Mouse (Mus musculus) testis, postnatal 10 days (tissue): ENCODE results near the gene Npas2.

Experiments used
- DNase-seq: peaks from one replicate; pipeline ENCODE4 v3.0.0; 2021; ENCODE audit warnings: low spot score

Gene Npas2

DNA sequence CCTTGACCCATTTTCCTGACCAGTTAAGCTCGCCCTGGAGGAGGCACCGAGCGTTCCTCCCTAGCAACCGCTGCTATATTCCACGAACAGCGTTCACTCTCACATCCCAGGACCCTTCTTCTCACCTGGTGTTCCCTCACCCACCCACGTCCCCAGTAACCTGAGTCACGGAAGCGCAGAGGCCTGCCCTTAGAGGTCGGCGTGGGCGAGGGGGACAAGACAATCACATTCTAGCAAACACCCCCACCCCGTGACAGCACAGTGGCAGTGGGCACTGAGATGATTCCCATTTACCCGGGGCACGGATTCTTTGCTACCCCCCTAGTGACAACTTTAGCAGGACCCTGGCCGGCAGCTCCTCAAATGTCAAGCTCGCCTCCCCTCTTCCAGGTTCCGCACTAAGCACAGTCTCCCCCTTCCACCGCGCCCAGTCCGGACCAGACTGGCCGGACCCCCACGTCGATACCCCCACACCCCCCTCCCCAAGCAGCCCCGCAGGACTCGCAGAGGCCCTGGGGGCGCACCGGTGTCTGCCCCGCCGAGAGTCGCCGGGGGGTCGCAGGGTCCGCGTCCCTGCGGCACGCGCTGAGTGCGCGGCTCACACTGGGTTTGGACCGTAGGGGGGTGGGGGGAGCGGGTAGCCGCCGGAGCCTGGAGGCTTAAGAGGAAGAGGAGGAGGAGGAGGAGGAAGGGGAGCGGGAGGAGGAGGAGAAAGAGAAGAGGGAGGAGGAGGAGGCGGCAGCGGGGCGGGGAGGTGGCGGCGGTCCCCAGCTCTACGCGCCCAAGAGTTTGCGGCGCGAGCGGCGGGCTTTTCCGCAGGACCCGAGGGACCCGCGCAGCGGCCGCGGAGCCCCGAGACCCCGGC, at the start of gene Npas2:
TSS of gene Npas2 (plus strand) at position 735 of the 865 bp plus-strand sequence.
- peak; percentile 54 for DNase-seq

DNA sequence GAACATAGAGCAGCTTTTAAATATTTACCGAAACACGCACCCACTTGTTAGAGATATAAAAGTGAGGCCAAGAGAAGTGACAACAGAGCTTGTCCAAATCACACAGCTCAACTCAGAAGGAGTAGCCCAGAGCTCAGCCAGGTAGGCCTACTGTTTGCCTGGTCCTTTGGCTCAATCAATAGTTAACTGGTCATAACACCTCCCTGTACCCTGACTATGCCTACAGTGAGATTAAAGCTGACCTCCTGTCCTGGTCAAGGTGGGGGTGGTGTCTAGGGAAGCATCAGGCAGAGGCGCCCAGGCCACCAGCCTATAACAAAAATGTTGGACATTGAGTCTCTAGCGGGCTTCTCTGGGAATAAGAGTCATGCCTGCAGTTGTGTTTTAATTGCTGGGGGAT, 36.8 kb upstream of the Npas2 start:
- DNase-seq: no peak

DNA sequence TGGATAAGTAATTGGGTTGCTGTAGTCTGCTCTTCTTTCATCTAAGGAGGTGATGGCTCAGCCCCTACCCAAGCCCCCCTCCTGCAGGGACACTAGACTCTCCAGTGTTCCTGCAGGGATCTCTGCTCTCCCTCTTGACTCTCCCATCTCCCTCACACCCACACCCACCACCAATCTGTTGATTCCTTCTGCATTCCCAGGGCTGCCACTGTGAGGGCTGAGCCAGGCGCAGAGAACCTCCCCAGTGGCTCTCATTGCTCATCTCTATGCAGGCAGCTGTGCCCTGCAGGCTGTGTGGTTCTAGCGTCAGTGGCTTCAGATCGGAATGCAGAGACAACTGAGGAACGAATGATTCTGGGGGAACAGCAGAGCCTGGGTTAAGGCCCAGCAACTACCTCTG, 33.4 kb upstream of the Npas2 start:
- DNase-seq: no peak

DNA sequence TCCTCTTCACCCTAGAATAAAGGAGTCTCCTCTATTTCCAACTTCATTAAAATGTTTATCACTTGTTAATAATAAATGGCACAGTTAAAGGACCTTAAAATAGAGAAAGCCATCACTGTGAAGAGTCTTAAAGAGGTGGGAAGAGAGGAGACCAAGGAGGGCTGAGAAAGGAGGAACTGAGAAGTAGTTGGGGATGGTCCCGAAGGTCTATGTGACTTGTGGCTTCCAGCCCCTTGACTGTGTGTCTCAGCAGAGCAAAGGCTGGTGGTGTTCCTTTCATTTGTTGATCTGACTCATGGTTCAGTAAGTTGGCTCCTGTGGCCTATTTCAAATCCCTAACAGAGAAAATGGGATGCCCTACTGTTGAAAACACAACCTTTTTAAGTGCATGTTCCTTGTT, 30.5 kb upstream of the Npas2 start:
- no peak for DNase-seq

DNA sequence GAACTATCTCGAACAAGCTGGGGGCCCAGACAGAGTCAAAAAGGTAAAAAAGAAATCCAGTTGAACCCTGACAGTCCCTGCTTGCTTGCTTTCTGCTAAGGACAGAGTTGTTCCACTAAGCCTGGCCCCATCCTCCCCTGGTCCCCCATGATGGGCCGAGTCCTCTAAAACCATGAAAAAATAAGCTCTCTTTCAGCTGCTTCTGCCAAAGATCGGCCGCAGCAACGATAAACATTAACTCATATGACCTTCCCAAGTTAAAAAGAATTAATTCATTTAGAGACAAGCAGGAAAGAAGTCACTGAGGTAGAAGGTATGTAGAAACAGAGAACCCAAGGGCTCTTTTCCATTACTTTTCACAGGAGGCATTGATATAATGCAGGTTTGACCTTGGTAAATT, 16.8 kb upstream of the Npas2 start:
- no peak for DNase-seq

DNA sequence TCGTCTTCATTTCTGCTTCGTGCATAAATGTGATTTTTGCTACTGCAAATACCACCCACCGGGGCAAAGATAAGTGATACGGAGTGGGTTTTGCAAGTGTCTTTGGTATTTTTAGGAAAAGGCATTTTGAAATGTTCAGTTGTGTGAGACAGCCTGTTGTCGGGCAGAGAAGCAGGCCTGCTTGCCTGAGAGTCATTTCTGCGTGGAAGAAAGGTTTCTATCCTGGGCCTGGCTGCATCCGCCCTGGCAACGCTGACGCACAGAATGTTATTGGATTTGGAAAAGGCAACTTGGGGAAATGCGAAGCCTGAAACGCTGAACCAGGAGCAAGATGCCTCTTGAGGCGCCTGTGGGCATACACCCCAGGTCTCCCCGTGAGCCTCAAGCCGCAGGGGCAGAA, 16.3 kb upstream of the Npas2 start:
- no peak for DNase-seq

DNA sequence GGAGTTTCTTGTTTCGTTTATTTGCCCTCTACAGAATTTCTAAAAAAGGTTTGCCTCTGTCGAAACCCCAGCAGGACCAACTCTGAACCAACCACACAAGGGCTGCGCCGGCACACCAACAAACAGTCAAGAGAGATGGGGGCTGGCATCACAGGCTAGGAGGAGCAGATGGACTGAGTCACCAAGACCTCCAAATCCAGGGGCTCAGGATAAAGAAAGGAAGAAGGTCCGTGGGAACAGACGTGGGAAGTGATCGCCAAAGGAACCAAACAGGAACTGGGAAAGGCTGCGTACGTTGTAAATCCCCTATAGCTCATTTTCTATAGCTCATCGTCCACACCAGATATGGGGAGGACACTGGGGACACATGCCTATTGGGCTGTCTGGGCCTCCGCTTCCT, 13.7 kb upstream of the Npas2 start:
- DNase-seq: no peak

DNA sequence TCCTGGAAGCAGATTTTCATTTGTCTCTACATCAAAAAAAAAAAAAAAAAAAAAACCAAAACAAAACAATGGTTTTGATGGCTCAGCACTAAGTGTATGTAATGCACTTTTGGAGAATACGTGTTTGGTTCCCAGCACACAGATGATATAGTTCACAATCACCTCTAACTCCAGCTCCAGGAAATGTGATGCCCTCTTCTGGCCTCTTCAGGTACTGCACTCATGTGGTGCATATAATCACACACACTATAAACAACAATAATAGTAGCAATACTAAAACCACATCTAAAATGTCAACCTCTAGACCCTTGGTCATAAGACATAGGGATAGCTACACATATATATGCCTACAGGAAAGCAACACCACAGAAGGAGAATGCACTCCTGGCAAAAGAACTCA, 13.0 kb upstream of the Npas2 start:
- no peak for DNase-seq

DNA sequence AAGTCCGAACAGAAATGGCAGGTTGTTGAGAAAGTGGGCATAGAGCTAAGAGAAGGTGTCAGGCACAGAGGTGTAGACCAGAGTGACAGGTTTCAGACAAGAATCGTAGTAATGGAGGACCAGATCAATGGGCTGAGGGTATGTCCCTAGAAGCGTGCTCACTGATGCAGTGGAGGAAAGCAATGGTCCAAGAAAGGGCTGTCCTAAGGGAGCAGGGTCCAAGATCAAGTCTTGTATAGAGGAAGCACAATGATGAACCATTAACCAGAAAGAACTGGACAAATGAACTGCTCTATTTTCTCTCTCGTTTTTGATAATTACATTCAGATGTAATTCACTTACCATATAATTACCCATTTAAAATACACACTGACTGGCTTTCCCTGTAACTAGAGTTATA, 11.6 kb upstream of the Npas2 start:
- DNase-seq: no peak

DNA sequence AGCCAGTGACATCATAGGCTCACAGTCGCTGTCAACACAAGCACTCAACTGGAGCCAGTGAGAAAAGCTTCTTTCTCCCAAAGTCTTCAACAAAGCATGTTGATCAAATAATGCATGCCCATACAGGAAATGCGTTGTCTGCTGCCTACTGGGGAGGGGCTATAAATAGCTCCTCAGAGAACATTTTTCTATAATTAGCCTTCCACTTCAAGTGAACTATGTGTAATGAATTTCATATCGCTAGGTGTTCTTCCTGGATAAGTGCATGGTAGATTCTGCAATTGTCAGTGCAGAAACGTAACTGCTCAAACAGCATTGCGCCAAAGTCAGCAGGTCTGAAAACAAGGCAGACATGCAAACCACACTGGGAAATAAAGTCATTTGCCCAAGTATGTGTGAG, 7.7 kb upstream of the Npas2 start:
- no peak for DNase-seq

DNA sequence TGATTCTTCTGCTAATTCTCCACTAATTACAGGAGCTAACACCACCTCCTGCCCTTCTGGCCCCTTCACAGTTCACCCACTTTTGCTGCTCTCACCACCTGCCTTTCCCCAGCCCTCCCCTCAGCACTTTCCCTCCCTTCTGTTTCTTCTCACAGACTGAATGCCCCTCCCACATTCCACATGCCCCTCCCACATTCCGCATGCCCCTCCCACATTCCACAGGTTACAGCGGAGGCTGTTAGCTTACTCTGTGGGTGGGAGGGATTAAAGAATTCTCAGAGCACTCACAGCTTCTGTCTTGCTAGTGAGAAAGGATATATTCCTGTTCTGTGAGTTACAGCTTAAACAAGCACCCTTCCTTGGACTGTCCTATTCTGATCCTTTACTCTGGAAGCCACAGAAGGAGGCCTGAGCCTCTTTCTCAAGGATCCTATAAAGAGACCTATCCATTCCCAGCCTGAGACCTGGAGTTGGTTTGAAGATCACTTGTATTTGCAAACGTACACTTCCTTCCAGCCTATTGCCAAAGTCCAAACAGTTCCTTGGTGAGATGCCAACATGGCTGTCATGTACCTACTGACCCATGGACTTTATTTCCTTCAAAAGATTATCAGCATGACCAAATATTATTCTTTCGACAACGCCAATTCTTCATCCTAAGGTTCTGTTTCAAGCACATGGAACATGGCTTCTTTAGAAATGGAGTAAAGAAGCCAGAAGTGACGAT, 6.7 kb upstream of the Npas2 start:
- peak; percentile 67 for DNase-seq

DNA sequence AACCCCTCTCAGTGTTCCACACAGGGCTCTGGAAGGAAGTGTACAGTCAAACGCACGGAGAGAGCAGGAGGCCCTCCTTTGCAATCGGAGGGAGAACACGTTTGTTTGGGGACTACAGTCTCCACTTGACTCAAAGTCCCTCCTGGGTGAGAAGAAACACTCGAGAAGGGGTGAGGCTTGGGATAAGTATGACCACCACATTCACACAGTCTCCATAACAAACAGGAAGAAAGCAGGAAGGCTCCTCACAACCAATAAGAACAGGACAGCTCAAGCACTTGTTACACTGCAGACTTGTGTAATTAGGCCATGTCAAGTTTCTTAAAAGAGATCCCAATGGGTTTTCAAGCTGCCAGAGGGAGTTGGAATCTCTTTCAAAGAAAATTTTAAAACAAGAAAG, 2.4 kb upstream of the Npas2 start:
- no peak for DNase-seq

DNA sequence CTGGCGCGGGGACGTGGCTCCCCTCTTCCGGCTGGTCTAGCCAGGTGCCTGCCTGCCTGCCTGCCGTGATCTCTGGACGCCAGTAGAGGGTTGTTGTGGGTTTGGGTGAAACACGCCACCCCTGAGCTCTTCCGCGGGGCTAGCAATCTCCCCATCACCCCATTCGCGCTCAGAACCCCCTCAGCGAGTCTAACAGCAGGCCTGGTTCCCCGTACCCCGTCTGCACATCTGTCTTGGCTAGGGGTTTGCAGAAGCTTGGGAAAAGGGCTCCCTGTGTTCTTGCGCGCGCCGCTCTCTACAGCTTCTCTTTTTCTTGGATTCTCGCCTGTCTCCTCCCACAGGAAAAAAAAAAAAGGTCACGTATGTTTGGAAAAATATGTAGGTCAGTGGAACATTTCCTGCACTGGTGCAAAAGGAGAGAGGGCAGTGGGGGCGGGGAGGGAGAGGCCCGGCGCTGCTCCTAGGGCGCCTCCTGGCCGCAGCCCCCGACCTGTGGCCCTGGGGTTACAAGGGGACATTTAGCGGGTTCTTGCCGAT, 1.0 kb upstream of the Npas2 start:
- DNase-seq: peak; percentile 81

DNA sequence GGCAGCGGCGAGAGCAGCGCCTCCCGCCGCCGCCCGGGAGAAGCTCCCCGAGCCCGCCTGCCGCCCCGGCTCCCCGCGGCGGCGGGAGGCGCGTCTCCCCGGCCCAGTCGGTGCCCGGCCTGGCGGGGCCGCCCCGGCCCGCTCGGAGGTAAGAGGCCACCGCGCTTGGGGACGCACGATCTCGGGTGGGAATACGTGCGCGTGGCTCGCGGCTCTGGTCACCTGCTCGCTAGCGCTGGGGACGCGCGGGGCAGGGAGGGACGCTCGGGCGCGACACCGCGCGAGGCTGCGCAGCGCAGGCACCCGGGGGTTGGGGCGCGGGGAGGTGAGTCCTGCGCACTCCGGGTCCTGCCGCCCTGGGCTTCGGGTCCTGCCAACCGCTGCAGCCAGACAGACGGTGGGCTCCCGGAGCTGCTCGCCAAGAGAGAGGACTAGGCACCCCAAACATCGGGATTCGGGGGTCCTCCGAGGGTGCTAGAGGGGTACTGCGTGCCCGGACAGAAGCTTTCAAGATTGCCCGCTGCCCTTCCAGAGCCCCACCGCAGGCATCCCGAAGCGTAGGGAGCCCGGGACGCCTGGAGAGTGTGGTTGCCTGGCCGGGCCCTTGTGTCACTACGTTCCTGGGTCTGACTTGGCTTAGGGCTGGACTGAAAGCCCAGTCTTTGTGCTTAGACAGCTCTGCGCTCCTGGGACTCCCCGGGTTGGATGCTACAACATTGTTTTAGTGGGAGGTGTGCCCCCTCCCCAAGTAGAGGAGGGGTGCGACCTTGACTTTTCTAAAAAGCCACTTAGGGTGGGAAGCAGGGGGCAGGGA, 538 bp downstream of the Npas2 start:
- DNase-seq: peak; percentile 58

DNA sequence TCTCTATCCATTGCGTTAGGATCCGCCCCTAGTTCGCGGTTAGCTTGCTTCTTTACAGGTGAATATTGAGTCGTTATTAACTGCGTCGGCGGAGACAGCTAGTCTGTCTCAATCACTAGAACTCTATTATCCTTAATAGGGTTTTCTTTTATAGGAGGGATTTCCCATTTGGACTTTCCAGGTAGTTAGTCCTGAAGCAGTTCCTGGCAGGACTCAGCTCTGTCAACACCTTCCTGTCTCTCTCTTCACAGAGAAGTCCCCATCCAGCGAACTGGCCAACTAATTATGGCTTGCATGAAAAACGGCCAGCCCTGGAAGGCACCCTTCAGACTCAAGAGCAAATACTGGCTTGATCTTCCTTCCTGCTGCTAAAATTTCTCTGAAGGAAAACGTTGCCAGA, 1.4 kb downstream of the Npas2 start:
- DNase-seq: no peak

DNA sequence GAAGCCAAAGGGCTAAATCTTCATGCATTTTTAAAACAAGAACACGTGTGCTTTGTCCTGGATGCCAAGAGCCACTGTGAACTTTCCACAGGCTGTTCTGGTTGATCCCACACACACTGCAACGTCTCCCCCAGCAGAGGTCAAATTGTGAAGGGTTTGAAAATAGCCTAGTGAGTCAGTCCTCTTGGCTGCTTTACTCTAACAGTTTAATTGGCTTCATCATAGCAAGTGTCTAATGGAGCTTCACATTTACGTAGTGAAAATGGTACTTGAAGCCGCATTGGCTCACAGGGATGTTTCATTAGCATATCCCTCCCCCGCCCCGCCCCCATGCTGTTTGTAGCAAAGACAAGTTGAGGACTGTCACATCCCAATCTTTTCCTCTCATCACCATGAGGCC, 2.6 kb downstream of the Npas2 start:
- DNase-seq: no peak

DNA sequence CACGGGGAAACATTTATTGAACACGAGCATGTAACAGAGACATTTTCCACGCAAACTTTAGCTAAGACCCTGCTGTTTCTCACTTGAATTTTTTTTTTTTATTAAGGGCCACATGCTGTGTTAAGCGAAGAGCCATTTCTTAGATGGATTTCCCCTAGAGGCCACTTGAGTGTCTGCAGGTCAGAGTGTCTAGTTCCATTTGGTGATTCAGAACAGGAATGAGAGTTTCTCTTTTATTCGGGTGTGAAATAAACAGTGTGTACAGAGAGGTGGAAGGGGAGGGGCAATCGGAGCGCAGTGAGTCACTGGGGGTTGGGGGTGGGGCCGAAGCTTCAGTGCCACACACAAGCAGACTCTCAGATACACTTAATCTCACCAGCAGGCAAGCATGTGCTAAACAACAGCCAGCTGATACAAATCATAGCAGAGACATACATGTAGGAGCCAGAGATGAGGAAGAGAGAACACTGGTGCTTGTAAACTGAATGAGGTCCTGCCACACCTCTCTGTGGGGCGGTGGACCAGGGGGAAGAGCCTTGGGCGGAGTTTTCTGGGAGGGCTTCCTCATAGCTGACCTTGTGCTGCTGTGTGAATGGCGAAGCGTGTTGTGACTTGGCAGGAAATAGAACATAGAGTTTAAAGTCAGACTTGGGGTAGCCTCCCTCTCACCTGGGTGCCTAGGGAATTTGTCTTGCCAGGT, 3.3 kb downstream of the Npas2 start:
- peak; percentile 50 for DNase-seq

DNA sequence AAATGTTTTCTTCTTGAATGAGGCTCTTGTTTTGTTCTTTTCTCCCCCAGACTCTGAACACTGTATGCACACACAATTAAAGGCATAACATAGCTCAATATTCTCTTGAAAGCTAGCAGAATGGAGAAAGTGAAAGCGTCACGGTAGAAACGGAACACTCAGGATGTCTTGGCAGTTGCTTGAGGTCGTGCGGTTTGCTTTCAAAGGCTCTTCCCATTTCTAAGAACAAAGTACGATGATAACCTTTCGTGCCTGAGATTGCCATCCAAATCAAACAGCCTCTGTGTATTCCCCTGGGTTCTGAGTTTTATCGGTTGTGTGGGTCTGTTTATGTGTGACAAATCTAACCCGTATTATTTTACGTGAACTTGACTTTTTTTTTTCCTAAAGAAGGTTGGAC, 11.5 kb downstream of the Npas2 start:
- no peak for DNase-seq

DNA sequence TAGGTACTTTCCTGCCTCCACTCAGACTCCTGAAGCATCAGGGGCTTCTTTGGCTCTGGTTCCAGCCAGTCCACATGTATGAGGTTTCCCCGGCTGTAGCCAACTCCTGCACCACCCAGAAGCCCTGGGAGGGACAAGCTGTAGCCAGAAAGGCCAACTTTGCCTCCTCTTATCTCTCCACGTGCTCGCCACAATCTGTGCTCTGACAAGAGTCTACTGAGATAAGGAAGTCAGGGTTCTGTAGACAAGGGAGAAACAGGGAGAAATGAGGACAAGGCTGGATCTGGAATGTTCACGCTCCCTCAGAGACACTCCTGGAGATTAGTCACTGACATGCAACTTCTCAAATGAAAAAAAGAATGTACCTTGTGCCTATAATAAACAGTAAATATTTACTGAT, 12.2 kb downstream of the Npas2 start:
- DNase-seq: no peak

DNA sequence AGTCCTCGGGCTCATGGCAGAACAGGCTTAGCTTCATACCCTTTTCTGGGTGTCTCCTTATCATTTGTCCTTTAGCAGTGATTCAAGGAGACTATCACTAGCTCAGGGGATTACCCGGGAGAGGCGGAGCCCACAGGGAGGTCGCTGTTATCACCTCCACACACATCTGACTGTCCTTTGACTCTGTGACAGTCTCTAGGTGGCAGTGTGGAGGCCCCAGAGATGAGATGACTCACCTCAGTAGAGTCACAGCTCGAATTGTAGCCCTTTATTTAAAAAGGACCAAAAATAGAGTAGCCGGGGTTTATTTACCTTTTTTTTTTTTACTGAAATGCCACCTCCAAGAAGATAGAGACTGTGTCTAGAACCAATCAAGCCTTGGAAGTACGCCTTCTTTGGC, 13.4 kb downstream of the Npas2 start:
- DNase-seq: peak; percentile 48

DNA sequence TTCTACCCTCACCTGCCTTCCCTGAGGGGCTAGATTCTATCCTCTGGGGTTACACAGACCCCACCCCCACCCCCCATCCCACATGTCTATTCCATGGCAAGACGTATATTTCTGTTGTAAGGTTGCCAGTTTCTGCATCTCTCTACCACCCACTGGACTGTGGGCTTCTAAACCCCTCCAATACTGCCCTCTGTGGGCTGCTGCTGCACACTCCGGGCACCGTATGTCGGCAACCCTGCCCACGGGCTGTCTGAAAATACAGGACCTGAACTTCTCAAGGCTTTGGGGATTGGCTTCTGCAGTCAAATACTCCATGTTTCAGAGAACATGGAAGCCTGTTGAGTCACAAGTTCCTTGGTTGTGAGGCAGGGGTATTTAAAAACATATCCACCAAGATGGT, 17.4 kb downstream of the Npas2 start:
- DNase-seq: no peak

DNA sequence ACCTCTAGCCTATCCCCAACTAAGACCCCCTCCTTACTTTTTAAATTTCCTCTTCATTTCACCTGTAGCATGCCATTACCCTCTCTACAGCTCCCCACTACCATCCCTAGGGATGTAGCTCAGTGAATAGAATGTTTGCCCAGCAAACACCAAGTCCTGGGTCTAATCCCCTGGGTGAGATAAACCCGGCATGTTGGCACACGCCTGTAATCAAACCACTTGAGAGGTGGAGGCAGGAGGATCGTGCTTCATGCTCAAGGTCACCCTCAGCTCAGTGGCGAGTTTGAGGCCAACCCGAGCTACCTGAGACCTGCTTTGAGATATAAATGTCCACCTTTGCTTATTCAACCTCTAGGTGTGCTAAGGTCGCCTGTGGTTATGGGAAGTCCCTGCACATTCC, 19.5 kb downstream of the Npas2 start:
- DNase-seq: no peak
